Mouse (Mus musculus) thymus, postnatal 14 days (tissue): ENCODE results near the gene Krt2.

Source experiments
- DNase-seq: peaks from one replicate; pipeline ENCODE4 v3.0.0; 2021

Gene Krt2

GRCm38 (mm10) chr15:101772080-101772710 lies 45.8 kb downstream of the Krt2 start:
- no peak for DNase-seq

GRCm38 (mm10) chr15:101770226-101770625 lies 47.7 kb downstream of the Krt2 start:
- DNase-seq = no peak
